Mouse (Mus musculus) spleen, postnatal 10 days (tissue): Measurements from ENCODE around the gene Prrc2b.

Experiments
- DNase-seq, 2 experiments: peaks; one replicate each; pipeline ENCODE4 v3.0.0; 2021 to 2022; ENCODE audit warnings: low spot score in 2 of 2

The Prrc2b gene

GRCm38 (mm10) chr2:32150924-32151659 is at the start of gene Prrc2b:
Gene Prrc2b, plus strand, starts transcription at chr2:32151082.
- DNase-seq: peak; percentile 72 to 77

DNA sequence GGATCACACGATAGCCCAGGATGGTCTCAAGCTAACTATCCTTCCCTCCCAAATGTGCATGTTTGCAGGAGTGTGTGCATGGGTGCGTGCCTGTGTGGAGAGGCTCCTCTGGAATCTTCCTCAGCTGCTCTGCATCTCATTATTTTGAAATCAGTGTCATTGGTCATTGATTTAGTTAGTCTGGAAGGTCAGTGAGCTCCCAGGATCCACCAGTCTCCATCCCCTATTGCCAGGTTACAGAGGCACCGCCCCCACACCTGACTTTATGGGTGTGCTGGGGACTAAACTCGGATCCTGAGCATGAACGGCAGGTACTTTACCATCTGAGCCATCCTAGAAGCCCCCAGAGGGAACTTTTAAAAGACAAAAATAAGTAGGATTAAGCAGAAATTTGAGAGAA is 47.9 kb upstream of the Prrc2b start:
- no peak for DNase-seq

DNA sequence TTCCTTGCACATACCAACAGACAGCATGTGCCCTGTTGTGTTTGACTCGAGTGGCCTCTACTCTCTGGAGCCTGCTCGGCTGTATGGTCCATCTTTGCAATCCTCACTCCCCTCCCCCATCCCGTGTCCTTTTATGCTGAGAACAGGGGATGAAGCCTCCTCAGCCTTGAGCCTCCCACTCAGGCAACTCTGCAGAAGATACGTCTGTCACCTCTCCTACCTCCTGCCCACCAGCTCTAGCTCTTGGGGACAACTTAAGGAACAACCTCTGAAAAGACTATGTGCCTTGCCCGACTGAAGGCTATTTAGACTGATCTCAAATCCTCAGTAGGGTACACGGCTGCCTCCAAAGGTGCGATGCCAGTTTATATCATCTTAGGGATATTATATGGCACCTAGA is 47.3 kb upstream of the Prrc2b start:
- DNase-seq: no peak

DNA sequence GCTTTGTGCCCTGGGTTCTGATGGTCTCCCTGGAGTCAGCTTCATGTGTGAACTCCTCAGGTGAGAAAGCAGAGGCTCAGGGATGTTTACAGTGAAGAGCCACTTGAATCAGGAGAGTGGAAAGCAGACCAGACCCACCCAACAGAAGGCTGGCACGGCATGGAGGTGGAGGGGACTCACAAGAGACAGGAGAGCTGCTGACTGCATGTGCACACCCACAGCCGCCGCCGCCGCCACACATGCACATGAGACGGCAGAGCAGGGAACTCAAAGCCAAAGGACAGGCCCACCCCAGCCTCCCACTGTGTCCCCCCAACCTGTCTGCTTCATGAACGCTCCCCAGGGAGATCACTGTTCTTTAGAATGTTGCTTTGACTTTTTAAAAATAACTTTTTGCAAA is 46.8 kb upstream of the Prrc2b start:
- no peak for DNase-seq

DNA sequence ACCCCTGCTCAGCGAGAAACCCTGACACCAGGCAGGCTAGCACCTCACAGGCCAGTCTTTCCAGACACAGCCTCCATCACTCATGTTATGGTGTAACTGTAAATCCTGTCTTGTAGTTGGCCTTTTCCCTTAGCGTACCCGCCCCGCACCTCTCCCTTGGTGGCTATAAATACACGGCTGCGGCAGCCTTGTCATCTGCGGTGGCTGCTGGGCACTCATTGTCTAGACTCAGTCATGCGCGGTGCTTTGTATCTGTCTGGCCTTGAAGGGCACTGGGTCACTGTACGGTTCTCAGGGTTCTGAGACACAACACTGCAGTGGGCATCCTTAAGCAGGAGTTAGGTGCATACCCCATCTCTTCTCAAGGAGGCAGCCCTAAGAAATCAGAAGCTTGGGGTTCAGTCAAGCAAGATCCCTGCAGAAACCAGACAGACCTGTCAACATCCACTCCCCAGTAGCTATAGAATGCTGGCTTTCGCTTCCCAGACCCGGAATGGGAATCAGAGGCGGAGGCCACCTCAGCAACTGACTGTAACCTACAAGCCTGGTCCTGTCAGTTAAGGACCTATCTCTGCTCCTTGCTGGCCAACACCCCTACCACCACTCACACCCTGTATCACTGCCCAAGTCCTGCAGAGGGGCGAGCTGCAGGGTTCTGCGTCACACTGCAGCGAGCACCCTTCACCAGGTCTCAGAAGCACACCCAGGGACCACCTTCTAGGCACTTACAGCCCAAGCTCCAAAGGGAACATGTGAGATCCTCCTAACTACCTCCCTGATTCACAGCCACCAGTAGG is 45.6 kb upstream of the Prrc2b start:
- DNase-seq: no peak

DNA sequence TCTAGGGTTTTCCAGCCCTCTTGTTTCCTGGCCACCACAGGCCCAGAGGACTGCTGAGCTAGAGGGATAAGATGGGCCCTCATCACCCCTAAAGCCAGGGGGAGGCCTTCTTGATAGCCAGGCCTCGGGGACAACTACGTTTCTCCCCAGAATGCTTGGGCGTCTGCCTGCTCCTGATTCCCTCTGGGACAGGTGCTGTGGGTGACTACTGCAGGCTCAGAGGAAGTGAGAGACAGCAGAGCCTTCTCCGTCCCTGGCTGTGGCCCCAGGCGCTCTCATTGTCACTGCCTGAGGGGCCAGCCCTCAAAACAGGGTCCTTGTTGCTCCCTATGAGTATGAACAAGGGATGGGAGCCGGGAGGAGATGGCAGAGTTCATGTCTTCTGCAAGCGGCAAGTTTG is 45.0 kb upstream of the Prrc2b start:
- DNase-seq: no peak

GRCm38 (mm10) chr2:32111268-32111667 is 39.6 kb upstream of the Prrc2b start:
- DNase-seq: no peak

DNA sequence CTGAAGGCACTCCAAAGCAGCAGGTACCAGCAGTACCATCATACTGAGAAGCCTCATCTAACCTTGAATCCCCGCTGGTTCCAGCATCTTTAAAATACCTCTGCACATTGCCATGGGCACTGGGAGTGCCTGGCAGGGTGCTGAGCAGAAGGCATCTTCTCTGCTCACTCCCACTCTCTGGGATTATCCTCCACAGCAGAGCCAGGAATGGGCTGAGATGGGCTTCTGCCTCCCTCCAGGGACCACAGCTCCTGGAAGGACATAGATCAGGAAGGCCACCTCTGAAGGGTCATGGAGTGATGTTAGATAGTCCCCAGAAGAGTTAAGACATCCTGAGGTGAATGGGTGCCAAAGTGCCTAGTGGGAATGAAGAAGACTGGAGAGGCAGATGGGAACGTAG is 38.3 kb upstream of the Prrc2b start:
- no peak for DNase-seq

GRCm38 (mm10) chr2:32115851-32116268 is 35.0 kb upstream of the Prrc2b start:
- no peak for DNase-seq

DNA sequence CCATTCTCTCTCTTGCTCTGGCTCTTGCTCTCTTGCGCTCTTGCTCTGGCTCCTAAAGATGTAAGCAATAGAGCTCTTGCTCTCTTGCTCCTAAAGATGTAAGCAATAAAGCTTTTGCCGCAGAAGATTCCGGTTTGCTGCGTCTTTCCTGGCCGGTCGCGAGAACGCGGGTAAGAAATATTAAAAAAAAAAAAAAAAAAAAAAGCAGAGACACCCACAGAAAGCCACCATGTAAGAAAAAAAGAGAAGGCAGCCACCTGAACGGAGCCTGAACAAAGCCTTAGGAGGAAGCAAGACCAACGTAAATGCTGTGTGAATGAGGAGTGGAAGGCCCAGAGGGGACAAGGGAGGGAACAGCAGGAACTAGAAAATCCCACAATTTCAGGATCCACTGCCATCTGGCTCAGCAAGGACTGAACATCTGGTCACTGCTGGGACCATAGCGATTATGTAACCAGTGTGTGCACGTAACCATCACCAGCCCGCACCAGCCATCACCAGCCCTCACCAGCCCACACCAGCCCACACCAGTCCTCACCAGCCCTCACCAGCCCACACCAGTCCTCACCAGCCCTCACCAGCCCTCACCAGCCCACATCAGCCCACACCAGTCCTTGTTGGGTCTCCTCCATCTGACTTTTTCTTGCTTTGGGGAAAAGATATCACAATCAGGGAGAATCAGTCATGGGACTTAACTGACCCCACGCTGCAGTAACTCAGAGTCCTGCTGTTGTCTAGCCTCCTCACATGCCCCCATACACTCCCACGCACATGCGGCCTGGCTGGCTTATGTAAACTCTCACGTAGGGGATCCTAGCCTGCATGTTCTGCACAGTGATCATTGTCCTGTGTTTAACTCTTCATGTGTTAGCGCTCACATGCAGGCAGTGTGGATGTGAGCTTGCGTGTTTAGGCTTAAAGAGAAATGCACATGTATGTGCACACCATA is 30.8 kb upstream of the Prrc2b start:
- no peak for DNase-seq

- DNase-seq: peak in 1 of 2 experiments; percentile 62
Observed at GRCm38 (mm10) chr2:32121150-32121549, 29.7 kb upstream of the Prrc2b start.

GRCm38 (mm10) chr2:32121785-32122184 is 29.1 kb upstream of the Prrc2b start:
- no peak for DNase-seq

GRCm38 (mm10) chr2:32127653-32128535 is 23.0 kb upstream of the Prrc2b start:
- DNase-seq: peak; percentile 81 to 88

- DNase-seq: no peak
Observed at GRCm38 (mm10) chr2:32128536-32128841, 22.4 kb upstream of the Prrc2b start.

DNA sequence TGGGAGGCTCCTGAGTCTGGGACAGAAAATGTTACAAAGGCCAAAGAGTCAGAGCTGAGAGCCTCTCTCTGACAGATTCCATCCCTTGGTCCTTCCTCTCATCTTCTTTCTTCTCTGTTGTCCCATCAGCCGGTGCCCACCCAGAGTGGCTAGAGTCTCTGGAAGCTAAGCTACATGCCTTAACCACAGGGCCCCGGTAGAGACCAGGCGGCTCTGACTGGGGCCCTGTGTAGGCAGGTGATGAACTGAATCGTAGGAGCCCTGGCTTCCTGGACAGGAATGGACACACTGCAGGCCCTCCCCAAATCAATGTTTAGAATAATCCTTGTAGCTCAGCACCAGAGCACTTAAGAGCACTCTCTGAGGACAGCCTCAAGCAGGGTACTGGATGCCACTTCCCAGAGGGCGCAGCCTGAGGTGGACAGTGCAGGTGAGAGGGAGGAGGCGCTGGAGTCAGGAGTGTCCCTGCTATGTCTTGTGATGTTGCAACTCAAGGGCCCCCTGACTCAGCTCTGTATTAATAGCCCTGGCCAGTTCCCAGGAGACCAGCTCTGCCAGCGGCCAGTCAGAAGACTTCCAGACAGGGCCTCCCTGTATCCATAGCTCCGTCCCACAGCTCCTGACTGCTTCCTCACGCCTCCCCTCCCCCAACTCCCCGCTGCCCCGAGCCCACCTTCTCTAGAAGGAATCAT is 21.4 kb upstream of the Prrc2b start:
- no peak for DNase-seq

DNA sequence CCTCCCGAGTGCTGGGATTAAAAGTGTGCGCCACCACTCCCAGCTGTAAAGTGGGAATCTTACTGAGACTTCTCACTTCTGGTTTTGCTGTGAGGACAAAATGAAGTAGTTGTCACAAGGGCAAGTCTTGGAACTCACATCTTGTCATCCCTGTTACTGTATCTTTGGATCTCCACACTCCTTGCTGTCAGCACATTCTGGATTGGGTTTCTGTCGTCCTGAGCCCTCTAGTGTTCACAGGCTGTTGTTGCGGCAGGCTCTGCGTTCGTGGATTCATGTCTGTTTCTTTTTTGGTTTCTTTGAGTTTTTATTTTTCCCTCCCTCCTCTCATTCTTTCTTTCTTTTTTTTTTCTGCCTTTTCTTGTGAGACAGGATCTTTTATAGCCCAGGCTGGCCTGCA is 20.4 kb upstream of the Prrc2b start:
- peak in 1 of 2 experiments; percentile 81 for DNase-seq

DNA sequence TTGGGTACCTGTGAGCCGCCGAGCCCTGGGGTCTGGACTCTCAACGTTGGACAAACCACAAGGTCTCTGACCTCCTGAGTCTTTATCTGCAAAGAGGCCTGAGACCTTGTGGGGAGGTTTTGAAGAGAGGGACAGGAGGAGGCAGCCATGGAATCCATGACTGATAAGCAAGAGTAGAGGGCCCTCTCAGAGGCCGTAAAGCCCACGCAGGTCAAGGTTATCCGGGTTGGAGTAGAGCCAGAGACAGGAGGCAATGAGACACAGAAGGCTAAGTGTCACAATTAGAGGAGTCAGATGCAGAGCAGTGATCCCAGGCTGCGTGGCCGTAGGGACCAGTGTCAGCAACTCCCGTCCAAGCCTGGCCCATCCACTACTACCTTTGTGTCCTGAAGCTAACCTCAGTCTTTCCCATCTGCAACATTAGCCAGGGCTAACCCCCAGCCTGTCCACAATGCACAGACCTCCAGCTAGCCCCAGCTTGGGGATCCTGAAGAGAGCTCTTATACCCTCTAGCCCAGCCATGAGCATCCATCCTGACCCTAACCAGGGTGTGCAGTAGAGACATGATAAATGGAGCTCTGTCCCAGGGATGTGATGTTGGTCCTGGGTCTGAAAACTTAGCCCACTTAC is 19.6 kb upstream of the Prrc2b start:
- no peak for DNase-seq

GRCm38 (mm10) chr2:32131866-32132566 is 18.9 kb upstream of the Prrc2b start:
- no peak for DNase-seq

DNA sequence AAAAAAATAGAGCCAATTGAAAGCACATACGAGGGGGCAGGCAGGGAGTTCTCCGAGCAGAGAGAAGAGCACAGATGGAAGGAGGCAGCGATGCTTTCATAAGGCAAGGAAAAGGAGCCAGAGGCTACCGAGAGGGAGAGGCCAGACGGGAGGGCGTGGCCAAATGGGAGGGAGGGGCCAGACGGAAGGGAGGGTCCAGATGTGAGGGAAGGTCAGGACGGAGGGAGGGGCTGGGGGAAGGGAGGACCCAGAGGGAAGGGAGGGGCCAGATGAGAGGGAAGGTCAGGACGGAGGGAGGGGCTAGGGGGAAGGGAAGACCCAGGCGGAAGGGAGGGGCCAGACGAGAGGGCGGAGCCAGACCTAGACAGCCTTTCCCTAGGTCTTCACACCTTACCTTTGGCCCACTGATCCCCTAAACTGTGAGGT is 18.3 kb upstream of the Prrc2b start:
- DNase-seq: peak; percentile 82 to 93
